Mouse (Mus musculus) limb, embryonic 14.5 days (tissue): Measurements from ENCODE around the gene Disp2. TPM values are rescaled to one million over a fixed set of nuclear protein-coding genes. Genes with fewer than 3 reads are reported as not detected.

Experiments used
- ATAC-seq: fragments of 200-750 bp; cut with Nextera tagmentation; 2 replicates; pipeline ENCODE4 v1.8.0; 2017; ENCODE audit warnings: low read depth, moderate number of reproducible peaks, moderate TSS enrichment; ENCODE audit not compliant: low FRiP score
- DNase-seq: peaks from one replicate; pipeline ENCODE4 v3.0.0-alpha.2; 2015; ENCODE audit warnings: low spot score
- H3K27ac ChIP-seq: fragments of 300-500 bp; sonication (generic); replicated peaks from 2 replicates; pipeline ENCODE4 v1.5.1; 2014; ENCODE audit warnings: low read depth, mild to moderate bottlenecking, low read length, moderate library complexity, mixed read lengths
- H3K27me3 ChIP-seq: fragments of 300-500 bp; sonication (generic); 2 replicates; pipeline ENCODE4 v1.6.1; 2014; ENCODE audit warnings: low read length, mixed read lengths; ENCODE audit not compliant: control insufficient read depth, insufficient read depth
- H3K36me3 ChIP-seq: fragments of 300-500 bp; sonication (generic); 2 replicates; pipeline ENCODE4 v1.6.1; 2014; ENCODE audit warnings: mild to moderate bottlenecking, low read length, moderate library complexity, mixed read lengths; ENCODE audit not compliant: control insufficient read depth, insufficient read depth
- H3K4me1 ChIP-seq: fragments of 300-500 bp; sonication (generic); 2 replicates; pipeline ENCODE4 v1.6.1; 2014; ENCODE audit warnings: antibody characterized with exemption, low read length, mixed read lengths; ENCODE audit not compliant: control insufficient read depth, insufficient read depth
- H3K4me2 ChIP-seq: fragments of 300-500 bp; sonication (generic); replicated peaks from 2 replicates; pipeline ENCODE4 v1.6.1; 2014; ENCODE audit warnings: low read depth, mild to moderate bottlenecking, low read length, moderate library complexity; ENCODE audit not compliant: severe bottlenecking
- H3K4me3 ChIP-seq: fragments of 300-500 bp; sonication (generic); replicated peaks from 2 replicates; pipeline ENCODE4 v1.5.1; 2014; ENCODE audit warnings: low read length
- H3K9ac ChIP-seq: fragments of 300-500 bp; sonication (generic); 2 replicates; pipeline ENCODE4 v1.6.1; 2014; ENCODE audit warnings: mild to moderate bottlenecking, low read depth, low read length, moderate library complexity; ENCODE audit not compliant: severe bottlenecking
- H3K9me3 ChIP-seq: fragments of 300-500 bp; sonication (generic); 2 replicates; pipeline ENCODE4 v1.6.1; 2016; ENCODE audit warnings: low read length; ENCODE audit not compliant: control insufficient read depth
- POLR2A ChIP-seq: fragments of 200-500 bp; IDR thresholded peaks from 2 replicates; pipeline ENCODE4 v1.8.0; 2012; ENCODE audit warnings: inconsistent platforms, mild to moderate bottlenecking, moderate library complexity, borderline replicate concordance; ENCODE audit not compliant: insufficient read depth, insufficient read length; ENCODE audit errors: extremely low read depth
- WGBS: fragments of 180-500 bp; shearing (Covaris S2); extraction: QIAGEN DNeasy Blood & Tissue Kit; methylation state at CpG from one replicate; pipeline ENCODE4 v1.1.7; 2014; 5-methylcytosine and 5-hydroxymethylcytosine counted together
- polyA plus RNA-seq, 2 experiments: library from polyadenylated mRNA; depleted of rRNA in 1 of 2; stranded (reverse) in 1 of 2; unstranded in 1 of 2; fragments of >200 nt; fragmentation: Nextera tagmentation in 1 of 2; extraction: Ambion mirVana in 1 of 2; gene quantifications; 2 replicates each; pipeline versions ENCODE4 v1.2.1 to v1.2.3; 2012 to 2014

Gene Disp2
- polyA plus RNA-seq, 2 experiments, result 0.03 to 0.16 TPM

- H3K9ac ChIP-seq, result no peak overlapping the region
- H3K9me3 ChIP-seq, result no peaks in the 10 kb centered on the region
- H3K27ac ChIP-seq, result no peak overlapping the region
- H3K4me2 ChIP-seq, result no peak overlapping the region
- H3K36me3 ChIP-seq, result peaks cover 50% of the 10 kb centered on the region
- no peaks in the 10 kb centered on the region for H3K27me3 ChIP-seq
- ATAC-seq, result no peak
- no peak overlapping the region for H3K4me3 ChIP-seq
- no peaks in the 10 kb centered on the region for H3K4me1 ChIP-seq
- DNase-seq, result no peak
- WGBS, result 96% methylated on average over 6 of the region's 6 CpGs
- no peak for TF ChIP-seq POLR2A
These were observed 54.5 kb downstream of the Disp2 start for GRCm38 (mm10) chr2:118834061-118834460.

- H3K4me2 ChIP-seq, result no peak overlapping the region
- no peak overlapping the region for H3K27ac ChIP-seq
- H3K36me3 ChIP-seq, result peaks cover 41% of the 10 kb centered on the region
- no peak overlapping the region for H3K4me3 ChIP-seq
- H3K4me1 ChIP-seq, result no peaks in the 10 kb centered on the region
- DNase-seq (no peak), ATAC-seq (no peak)
- 68% methylated on average over 6 of the region's 6 CpGs for WGBS
- no peak for TF ChIP-seq POLR2A
- H3K27me3 ChIP-seq, result no peaks in the 10 kb centered on the region
- no peak overlapping the region for H3K9ac ChIP-seq
- H3K9me3 ChIP-seq, result no peaks in the 10 kb centered on the region
These were observed 55.6 kb downstream of the Disp2 start for GRCm38 (mm10) chr2:118835115-118835514.

- Histone ChIP-seq H3K27me3 (no peaks in the 10 kb centered on the region), H3K4me2 (no peak overlapping the region), H3K9me3 (no peaks in the 10 kb centered on the region), H3K9ac (no peak overlapping the region), H3K4me1 (no peaks in the 10 kb centered on the region), H3K4me3 (no peak overlapping the region), H3K27ac (no peak overlapping the region), H3K36me3 (peaks cover 19% of the 10 kb centered on the region)
- WGBS, result 56% methylated on average over 5 of the region's 5 CpGs
- ATAC-seq, result no peak
- DNase-seq, result no peak
- TF ChIP-seq POLR2A, result no peak
These were observed 58.8 kb downstream of the Disp2 start for GRCm38 (mm10) chr2:118838330-118838729.

- H3K27ac ChIP-seq, result no peak overlapping the region
- no peaks in the 10 kb centered on the region for H3K27me3 ChIP-seq
- no peak for TF ChIP-seq POLR2A
- WGBS, result 55% methylated on average over 5 of the region's 5 CpGs
- H3K36me3 ChIP-seq, result no peaks in the 10 kb centered on the region
- H3K4me1 ChIP-seq, result 0 out of 2 replicates have a peak, but pooled peaks cover 1% of the 10 kb centered on the region
- no peak overlapping the region for H3K4me3 ChIP-seq
- no peak overlapping the region for H3K4me2 ChIP-seq
- H3K9me3 ChIP-seq, result no peaks in the 10 kb centered on the region
- DNase-seq (no peak), ATAC-seq (no peak)
- H3K9ac ChIP-seq, result no peak overlapping the region
These were observed 61.7 kb downstream of the Disp2 start for GRCm38 (mm10) chr2:118841186-118841585.

- H3K36me3 ChIP-seq, result no peaks in the 10 kb centered on the region
- no peak for TF ChIP-seq POLR2A
- H3K27ac ChIP-seq, result no peak overlapping the region
- WGBS, result 78% methylated on average over 4 of the region's 4 CpGs
- no peak for ATAC-seq
- 0 out of 2 replicates have a peak, but pooled peaks cover 3% of the 10 kb centered on the region for H3K4me1 ChIP-seq
- no peak for DNase-seq
- H3K4me3 ChIP-seq, result no peak overlapping the region
- no peak overlapping the region for H3K9ac ChIP-seq
- H3K27me3 ChIP-seq, result no peaks in the 10 kb centered on the region
- H3K9me3 ChIP-seq, result no peaks in the 10 kb centered on the region
- H3K4me2 ChIP-seq, result no peak overlapping the region
These were observed 62.3 kb downstream of the Disp2 start for GRCm38 (mm10) chr2:118841774-118842173.

GRCm38 (mm10) chr2:118844427-118844826 is 64.9 kb downstream of the Disp2 start:
- H3K9ac ChIP-seq, result no peak overlapping the region
- H3K36me3 ChIP-seq, result no peaks in the 10 kb centered on the region
- 72% methylated on average over 3 of the region's 3 CpGs for WGBS
- no peak for TF ChIP-seq POLR2A
- no peaks in the 10 kb centered on the region for H3K27me3 ChIP-seq
- DNase-seq, result no peak
- no peak overlapping the region for H3K4me2 ChIP-seq
- no peak overlapping the region for H3K4me3 ChIP-seq
- H3K27ac ChIP-seq, result no peak overlapping the region
- ATAC-seq, result no peak
- 0 out of 2 replicates have a peak, but pooled peaks cover 3% of the 10 kb centered on the region for H3K4me1 ChIP-seq
- H3K9me3 ChIP-seq, result no peaks in the 10 kb centered on the region
